Mouse (Mus musculus) ES-Bruce4 (cell line): ENCODE results near the gene Cenpb.

Experiments
- CTCF ChIP-seq: IDR thresholded peaks from one replicate; pipeline ENCODE4 v1.8.1; 2011; ENCODE audit warnings: low read depth, low read length
- POLR2A ChIP-seq: IDR thresholded peaks from one replicate; pipeline ENCODE4 v1.8.1; 2011; ENCODE audit warnings: low read length; ENCODE audit not compliant: insufficient read depth

DNA sequence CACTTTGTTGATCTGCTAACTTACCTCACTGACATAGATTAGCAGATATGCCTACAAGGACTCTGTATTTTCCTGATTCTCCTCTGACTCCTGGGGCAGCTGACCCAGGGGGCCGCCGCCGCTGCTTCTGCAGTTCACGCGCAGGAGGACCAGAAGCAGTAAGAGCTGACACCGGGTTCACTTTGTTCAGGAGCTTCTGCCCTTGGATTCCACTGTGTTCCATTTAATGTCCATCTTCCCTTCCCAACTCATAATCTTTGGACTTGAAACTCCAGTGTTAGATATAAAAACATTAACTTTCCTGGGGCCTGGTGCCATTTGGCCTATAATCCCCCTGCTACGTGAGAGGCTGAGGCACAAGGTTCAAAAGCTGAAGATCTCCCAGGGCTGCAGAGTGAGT is 15.9 kb downstream of the Cenpb start:
- TF ChIP-seq POLR2A (no peak), CTCF (no peak)
